Mouse (Mus musculus): ENCODE results near the gene Slit1. TPM values are rescaled to one million over a fixed set of nuclear protein-coding genes. Genes with fewer than 3 reads are reported as not detected.

Slit1 gene
- polyA plus RNA-seq, 2 experiments from 2014 or later, result not detected

DNA sequence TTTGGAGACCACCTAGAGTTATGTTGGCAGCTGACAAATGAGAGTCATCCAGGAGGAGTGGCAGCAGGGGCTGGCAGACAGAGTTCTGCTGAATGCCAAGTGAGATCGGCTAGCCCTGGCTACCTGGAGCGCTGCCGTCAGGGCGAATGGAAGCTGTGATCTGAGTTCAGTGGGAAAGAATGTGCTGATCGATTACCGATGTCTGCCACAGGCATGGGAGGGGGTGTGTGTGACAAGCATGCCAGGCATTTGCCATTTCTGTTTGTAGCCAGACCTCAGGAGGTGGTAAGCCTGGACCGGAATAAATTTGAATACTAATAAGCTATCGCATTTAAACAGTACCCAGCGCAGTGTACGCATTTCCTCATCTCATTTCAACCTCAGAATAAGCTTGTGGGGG lies 91.5 kb downstream of the Slit1 start:
- no peak for ATAC-seq

DNA sequence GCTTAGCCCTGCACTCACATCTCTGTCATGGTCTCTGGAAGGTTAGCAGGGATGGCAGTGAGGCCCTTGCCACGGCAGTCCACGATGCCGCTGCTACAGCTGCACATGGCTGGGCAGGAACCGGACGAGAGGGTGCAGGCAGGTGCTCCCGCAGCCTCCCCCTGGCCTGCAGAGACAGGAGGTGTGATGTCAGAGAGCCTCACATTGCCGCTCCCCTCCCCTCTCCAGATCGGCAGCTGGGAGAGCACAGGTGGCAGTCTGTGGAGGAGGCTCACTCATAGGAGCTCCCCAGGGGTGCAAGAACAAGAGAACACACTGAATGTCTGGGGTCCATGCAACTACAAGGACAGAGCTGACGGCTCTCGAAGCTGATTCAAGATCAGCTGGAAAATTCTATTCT lies 94.1 kb downstream of the Slit1 start:
- ATAC-seq, result no peak

DNA sequence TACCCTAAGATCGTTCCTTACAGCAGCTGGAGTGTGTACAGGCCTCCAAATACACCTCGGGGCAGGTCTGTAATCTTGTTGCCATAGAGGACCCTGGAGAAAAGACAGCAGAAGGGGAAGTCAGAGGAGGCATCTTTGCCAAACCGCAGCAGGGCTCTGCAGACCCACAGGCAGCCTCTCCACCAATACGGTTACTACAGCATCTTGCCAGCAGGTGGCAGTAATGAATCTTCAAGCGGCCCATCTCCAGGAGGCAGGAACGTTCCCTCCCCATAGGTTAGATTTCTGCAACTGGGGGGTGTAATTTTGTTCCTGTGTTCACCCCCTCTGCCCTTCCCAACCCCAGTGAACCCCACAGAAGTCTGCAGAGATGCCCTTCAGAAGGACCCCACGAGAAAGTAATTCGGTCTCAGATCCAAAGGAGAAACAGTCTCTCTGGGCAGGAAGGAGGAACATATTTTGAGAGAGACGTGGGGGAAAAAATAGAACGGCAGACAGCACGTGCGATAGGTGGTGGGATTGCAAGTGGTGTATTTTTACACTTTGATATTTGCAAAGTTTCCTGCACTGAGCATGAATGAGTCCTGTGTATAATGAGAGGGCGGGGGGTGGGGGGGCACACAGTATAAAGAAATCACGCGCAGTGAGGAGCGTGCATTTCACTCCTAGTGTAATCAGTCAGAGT lies 96.4 kb downstream of the Slit1 start:
- ATAC-seq, result peak; percentile 58

DNA sequence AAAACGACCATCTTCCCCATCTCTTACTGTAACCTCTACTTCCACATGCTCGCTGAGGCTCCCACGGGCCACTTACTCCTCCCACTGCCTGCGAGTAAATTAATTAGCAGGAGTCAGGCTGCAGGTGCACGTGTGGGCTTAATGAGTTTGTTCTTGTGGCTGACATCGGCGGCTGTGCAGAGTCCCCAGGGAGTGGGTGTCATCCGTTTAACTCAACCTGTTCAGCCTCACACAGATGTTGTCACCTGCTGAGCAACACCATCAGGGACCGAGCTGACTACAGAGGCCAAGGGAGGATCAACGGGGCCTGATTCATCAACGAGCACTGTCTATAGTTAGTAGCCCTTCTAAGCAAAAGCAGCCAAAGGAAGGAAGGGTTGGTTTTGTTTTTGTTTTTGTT lies 100.5 kb downstream of the Slit1 start:
- ATAC-seq, result peak; percentile 17

DNA sequence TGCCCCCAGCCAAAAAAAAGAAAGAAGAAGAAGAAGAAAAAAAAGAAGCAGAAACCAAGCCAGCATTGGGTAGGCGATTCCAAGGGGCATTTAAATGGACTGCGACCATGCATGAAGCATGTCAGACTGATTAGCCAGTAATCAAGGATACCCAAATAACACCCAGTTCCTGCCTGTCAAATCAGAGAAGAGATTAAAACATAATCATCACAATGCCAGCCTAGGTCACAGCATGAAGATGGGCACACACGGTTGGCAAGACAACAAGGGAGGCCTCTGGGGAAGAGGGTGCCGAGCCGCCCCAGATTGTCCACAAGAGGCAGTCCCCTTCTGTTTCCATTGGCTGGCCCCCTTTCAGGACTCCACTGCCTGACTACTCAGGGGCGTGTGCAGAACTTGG lies 108.5 kb downstream of the Slit1 start:
- no peak for ATAC-seq

DNA sequence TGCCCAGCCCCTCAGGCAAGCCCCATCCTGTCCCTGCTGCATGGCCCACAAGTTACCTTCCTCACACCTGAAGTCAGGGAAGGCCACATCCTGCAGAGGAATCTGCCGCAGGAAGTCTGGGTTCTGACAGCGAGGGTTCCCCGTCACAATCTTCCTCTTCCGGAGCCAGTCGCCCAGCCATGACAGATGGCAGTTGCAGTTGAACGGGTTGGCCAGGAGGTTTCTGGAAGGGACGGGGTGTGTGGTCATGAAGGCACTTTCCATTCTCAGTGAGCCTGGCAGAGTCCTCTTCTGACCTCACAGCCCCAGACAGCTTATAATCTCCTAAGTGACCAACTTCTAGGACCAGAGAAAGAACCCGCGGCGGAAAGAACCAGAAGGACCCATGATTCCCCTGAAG lies 109.4 kb downstream of the Slit1 start:
- ATAC-seq, result no peak

DNA sequence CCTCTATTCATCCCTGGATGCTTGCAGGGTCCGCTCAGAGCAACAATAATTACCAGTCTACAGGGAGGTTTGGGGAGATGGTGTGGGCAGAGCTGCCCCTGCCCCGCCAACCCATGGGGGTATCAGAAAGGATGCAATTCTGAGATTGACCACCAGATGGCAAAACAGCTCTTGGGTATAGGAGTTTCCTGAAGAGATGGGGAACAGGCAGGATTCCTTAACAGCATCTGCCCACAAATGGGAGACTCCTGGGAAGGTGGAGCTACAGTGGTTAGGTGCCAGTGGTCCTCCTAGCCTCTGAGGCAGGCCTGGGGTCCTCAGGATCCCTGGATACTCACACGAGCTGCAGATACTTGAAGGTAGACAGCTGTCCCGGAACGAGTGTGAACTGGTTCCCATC lies 113.9 kb downstream of the Slit1 start:
- no peak for ATAC-seq

DNA sequence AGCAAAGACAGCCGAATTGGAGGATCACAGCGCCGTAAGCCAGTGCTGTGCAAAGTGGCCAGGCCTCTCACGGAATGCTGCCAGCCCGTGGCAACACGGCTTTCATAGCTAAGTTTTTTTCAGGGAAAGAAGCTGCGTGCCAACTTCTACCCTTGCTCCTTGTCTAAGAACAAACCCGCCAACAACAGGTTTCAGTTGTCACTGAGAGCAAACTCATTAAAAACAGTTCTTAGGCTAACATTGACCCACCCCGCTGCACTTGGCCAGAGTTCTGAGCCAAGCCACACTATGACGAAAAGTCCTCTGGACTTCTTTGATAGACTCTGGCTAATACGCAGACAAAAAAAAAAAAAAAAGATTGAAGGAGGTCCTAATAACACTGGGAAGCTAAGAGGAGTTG lies 114.5 kb downstream of the Slit1 start:
- ATAC-seq, result no peak

DNA sequence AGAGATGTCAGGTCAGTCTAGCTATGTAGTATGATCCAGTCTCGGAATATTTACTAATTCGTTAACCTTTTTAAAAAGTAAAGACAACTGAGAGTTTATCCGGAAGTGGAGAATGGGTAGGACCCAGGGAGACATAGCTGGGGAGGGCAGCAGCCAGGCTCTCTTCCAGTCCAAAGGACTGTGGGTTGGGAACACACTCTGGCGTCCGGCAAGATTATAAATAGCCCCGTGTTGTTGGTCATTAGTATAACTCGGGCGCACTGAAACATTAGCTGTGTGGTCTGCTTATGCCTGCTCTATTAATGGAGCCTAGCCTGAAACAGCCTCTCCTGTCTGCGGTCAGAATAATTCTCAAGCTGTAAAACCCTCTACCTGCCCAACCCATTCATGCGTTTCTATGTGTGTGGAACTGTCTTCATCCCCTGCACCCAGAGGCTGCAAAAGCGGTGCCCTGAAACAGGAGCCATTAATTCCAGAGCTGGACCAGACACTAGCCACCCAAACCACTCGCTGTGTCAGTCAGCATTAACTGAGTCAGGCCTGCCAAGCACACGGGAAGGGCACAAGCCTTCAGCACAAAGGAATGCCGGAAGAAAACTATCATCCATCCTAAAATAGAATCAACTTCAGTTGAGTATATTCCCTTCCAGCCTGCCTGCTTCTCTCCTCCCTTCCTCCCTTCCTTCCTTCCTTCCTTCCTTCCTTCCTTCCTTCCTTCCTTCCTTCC lies 122.9 kb downstream of the Slit1 start:
- ATAC-seq, result no peak

DNA sequence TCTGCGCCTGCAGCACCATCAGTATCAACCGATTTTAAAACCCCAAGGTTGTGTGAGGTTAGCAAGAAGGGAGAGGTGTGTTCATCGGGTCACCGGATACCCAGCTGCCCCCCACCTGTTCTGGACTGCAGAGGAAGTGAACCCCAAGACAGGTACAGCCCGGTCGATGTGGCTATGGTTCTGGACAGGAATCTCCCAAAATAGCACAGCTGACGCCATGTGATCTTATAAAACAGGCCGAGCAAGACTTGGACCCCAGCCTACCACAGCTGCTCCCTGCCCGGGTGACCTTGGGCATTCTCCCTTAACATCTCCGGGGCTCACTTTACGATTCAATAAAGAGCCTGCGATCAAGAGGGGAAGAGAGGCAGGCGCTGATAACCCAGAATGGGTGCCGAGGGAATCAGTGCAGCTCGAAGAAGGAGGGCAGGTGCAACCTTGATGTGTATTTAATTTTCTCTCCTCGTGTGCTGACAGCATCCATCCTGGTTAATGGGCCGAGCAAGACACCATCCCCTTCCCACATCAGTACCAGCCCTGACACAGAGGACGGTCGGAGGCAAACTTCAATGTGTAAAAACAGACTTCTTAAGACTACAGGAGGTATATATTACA lies 124.6 kb downstream of the Slit1 start:
- no peak for ATAC-seq

DNA sequence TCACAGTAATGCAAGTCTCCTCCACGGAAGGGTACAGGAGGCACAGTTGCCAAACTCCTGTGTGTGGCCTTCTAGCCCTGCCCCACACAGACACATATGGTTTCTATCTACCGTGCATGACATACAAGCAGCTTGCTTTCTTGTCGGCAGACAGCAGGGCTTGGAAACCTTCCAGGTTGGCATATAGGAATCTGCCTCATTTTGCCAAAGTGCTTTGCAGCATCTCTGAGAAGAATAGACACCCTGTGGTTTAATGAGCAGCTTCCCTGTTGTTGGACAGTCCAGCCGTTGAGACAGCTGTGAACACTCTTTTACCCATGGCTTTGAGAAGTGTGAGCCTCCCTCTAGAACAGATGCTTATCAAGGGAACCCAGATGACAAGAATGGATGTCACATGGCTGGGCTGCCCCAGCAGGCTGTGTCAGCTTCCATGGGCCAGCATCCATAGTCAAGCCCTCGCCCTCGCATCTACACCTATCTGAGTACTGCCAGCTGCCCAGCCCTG lies 125.3 kb downstream of the Slit1 start:
- ATAC-seq, result no peak

DNA sequence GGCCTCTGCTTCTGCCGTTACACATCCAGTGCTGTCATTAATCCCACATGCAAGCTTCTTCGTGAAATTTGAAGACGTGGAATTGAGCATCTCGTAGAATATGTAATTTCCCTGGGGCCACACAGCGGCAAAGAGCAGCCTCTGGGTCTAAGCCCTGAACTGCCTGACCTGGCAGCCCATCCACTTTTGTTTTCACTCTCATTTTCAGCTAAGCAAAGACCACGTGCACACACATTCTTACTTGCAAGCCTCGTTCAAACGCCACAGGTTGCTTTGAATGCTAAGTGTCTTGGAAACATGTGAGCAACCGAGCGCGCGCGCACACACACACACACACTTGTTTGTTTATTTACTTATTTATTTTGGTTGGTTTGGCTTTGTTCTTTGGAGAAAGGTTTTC lies 126.4 kb downstream of the Slit1 start:
- ATAC-seq, result no peak

DNA sequence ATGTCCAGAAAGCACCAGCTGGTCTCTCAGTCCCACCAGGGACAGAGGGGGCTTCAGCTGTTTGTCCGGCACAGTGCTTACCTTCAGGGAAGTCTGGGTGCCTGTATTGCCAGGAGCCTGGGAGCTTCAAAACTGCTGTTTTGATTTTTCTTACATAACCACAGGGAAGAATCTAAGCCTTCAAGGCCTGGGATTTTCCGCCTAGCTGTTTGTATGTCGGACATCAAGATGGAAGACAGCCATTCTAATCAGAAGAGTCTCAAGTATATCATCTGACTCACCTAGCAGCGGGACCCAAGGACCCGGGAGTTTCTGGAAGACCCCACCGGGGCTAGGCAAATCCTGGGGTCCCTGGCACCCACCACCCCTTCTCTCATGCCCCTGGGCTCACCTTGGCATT lies 127.2 kb downstream of the Slit1 start:
- no peak for ATAC-seq

DNA sequence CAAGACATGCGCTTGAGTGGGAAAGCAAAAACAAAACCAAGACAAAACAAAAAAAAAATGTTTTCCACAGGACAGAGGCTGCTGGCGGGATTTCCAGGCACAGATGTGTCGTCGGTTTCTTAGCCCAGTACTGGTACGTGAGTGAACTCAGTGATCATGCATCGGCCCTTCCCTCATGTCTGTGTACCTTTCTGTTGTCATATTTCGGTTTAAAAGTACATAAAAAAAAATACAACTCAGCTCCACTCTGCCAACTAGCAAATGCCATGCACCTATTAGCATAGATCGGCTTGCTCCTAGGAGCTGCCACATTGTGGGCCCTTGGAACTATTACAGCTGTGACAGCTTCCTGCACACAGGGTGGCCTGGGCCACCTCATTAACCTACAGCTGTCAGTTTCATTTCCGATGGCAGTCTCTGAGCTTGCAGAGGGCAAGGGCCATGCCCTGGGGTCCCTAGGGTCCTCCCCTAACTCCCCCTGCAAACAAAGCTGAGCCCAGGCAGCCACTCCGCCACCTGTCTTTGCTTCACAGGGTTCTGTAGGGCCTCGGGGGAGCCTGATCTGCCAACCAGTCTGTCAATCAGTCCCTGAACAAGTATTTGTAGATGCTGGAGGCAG lies 127.8 kb downstream of the Slit1 start:
- no peak for ATAC-seq

DNA sequence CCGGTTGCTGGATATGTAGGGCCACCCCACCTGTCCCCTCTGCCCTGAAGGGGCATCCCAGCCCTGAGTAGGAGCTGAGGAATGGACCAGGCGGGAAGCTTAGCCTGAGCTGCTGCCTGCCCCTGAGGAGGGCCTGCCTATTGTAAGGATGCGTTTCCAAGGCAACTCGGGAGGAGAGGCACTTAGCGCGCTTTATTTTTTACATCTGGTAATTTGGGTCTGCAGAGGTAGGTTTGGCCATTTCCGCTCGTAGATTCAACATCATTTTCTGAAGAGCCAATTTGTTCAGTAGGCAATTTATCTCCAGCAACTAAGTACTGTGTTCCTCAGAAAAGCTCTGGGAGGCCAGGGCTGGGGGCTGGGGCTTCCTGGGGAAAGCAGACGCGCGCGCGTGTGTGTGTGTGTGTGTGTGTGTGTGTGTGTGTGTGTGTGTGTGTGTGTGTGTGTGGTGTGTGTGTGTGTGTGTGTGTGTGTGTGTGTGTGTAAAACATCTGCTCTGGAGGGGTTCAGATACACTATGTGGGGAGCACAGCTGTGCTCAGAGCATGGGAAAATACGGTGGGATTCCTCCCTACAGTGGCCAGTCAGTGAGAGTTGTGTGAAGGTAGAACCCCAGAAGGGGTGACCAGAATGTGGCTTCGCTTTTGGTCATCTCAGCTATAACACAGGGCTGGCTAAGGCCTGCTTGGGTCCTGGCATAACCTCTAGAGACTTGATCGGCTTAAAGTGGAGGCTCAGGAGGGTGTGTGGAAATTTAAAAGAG lies 130.0 kb downstream of the Slit1 start:
- no peak for ATAC-seq

DNA sequence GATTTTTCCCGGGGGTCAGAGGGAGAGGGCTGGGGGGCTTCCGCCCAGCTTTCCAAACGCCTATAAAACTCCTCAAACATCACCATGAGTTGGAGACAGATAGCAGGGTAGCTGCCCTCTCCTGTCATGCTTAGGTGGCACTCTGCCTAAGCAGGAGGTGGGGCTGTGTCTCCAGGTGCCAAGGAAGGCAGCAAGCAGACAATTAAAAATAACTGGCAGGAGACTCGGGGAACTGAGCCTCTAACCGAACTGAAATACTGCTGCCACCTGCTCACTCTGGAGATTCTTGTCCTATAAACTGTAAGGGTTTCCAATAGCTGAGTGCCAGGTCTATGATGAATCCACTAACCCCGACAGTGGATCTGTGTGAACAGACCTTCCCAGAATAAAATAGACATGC lies 131.8 kb downstream of the Slit1 start:
- no peak for ATAC-seq

DNA sequence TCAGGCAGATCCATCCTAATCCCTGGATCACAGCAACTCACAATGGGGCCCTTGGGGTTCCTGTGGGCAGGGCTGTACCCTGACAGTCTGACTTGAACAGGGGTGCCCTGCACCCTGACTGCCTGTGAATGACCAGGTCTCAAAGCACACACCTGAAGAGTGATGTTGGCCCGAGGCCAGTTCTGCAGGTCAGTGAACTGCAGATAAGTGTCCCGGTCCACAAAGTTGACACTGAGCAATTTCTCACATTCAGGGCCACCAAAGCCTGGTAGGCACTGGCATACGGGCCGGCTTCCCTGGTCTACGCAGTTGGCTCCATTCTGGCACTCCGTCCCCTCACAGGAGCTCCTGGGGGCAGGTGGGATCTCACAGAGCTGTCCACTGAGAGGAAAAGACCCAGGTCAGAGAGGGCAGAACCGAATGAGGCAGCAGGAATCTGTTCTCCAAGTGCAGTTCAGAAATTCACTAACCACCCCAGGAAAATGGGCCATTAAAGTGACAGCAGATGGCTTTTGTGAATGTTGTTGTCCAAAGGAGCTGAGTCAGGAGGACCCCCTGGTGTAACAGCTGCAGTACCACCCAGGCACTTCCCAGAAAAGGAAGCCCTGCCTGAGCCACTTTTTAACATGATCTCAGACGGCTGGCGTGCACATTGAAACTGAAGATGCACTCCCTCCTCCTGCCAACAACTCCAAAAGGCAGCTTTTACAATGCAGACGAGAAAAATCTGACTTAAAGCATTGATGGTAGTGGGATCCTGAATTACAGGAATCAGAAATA lies 137.1 kb downstream of the Slit1 start:
- ATAC-seq, result no peak

DNA sequence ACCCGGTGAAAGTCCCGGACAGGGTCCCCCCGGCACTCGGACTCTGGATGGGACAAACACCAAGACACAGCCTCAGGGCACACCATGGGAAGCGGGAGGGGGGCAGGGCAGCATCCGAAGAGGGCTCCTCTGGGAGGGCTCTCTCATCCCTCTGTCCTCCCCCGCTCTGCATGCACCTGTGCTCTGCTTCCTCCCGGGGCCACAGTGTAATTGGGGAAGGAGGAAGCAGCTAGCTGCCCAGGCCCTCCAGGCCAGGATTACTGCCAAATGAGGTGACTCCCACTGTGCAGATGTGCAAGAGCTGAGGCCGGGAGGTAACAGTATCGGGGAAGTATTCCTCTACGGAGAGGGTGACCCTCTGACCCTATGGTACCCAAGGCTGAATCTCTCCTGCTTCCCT lies 142.8 kb downstream of the Slit1 start:
- ATAC-seq, result no peak

DNA sequence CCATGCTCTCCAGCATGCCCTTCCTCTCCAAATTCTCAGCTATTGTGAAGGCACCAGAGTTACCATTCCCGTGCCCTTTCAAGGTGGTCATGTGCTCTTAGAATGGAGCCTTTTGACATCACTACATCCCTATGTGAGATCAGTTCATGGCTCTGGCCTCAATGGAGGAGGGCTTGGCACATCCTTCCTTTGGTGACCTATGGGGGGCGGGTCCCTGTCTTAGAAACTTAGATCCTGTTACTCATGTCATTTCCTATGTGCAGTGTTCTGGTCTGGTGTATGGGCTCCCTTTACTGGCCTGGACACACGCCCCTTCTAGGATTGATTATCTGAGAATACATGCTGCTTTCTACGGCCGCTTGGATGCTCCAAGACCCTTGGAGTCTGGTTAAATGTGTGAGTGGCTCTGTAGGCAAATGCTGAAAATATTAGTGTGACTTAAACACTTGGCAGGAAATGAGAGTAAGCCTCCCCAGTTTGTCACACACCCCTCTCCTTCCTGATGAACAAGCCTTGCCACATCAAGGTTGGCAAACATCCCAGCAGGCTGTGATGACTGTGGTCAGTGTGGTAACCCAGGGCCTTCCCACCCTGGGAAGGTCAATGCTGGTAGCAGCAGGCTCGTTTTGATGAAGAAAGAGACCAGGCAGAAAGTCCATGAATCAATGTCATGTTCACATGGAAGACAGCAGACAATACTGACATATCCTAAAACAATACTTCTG lies 146.1 kb downstream of the Slit1 start:
- peak; percentile 32 for ATAC-seq

DNA sequence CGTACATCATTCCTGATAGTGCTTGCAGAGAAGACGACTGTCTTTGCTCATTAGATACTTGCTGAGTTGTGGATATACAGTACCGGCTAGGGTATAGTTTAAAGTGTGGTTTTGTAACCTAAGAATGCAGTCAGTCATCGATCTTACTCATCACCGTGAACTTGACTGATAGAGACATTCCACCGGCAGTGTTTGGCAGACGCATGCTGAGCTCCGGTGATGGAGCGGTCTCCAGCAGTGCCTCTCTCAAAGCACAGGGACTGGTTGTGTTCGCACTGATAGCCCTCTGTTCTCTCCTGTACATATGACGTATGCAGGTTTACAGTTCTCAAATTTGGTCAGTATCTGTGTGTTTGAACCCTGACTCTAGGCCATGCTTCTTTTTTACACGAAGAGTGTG lies 151.7 kb downstream of the Slit1 start:
- no peak for ATAC-seq

DNA sequence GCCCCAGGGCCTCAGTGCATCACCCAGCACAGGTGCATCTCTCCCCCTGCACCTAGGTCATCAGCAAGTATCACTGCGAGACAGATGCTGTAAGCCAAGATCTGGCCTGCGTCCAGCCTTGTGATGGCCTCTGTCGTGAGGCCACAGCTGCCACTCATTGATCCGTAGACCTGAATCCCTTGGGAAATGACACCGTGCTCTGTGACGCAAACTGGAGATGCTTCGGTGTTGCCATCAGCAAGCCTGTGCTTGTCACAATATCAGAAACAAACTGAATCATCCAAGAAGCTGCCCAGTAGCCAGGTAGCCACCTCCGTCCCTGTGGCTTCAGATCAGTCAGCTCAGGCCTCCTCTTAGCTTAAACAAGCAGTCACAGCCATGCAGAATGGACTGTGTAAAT lies 153.8 kb downstream of the Slit1 start:
- ATAC-seq, result no peak

Measured in CD4-positive, CD25-positive, alpha-beta regulatory T cell, adult 4 months (primary cell).